Mouse (Mus musculus) layer of hippocampus, adult 9-10 months (tissue): ENCODE data around the gene Coil.
"Not testable (repeated sequence)": the region's sequence is repeated elsewhere in the genome, so short reads cannot be mapped to it uniquely, and the experiment has no call there.

Source experiments
- DNase-seq: peaks from one replicate; pipeline ENCODE4 v3.0.0; 2022; ENCODE audit warnings: low spot score

The Coil gene

GRCm38 (mm10) chr11:88973776-88974701, 4.0 kb downstream of the Coil start:
- DNase-seq: peak; percentile 91

DNA sequence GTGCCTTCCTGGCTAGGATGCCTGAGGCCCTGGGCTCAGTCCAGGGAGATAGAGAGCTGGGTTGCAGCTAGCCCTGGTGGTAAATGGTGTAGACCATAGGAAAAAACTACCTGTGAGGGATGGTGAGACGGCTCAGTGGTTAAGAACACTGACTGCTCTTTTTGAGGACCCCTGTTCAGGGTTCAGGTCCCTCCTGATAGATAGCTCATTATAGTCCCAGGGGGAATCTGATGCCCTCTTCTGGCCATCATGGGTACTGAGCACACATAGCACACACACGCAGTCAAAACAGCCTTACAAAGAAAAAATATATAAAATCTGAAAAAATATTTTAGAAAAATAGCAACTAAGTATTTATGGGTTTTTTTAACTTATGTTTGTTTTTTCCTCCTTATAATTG, 6.3 kb downstream of the Coil start:
- no peak for DNase-seq

DNA sequence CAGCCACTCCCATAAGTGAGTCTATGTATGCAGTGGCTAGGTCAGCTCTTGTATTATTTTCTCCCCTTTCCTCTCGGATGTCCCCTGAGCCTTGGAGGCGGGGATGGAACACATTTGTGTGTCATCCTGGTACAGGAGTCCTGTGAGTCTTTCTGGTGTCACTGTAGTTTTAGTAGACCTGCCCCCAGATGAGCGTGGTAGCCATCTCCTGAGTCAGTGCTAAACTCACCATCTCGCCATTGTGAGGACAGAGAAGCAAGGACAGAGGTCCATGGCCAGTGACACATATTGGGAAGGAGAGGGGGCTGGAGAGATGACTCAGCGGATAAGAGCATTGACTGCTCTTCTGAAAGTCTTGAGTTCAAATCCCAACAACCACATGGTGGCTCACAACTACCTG, 7.1 kb downstream of the Coil start:
- no peak for DNase-seq

- DNase-seq: no peak
Observed at GRCm38 (mm10) chr11:88981337-88981736, 11.3 kb downstream of the Coil start.

DNA sequence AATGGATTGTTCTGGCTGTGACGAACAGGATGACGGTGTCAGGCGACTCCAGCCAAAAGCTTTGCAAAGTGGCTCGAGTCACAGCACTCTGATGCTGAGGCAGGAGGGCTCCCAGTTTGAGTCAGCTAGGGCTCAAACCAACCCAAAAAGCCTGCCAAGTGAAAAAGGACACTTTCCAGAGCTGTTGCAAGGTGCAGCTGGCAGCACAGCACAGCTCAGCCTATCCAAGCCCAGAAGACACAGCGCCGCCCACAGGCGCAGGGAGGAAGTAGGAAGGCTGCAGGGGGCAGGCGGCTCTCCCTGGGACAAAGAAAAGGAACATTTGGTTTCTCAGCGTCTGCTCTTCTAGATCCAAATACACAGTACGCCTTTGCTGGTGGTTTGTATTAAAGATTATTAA, 16.6 kb downstream of the Coil start:
- DNase-seq: no peak

DNA sequence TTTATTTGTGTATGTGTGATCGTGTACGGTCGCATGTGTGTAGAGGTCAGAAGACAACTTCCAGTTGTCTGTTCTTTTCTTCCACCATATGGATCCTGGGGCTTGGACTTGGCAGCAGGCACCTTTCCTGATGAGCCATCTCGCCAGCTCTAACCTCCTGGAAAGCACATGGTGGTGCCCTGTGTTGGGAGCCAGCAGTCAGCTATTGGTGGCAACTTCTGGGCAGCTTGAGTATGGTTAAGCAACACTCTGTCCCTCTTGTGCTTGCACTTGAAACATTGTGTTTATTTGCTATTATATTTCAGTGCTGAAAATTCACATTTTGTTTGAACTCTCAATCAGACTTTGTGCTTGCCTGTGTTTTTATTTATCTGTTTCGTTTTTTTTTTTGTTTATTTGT, 18.9 kb downstream of the Coil start:
- DNase-seq: no peak

DNA sequence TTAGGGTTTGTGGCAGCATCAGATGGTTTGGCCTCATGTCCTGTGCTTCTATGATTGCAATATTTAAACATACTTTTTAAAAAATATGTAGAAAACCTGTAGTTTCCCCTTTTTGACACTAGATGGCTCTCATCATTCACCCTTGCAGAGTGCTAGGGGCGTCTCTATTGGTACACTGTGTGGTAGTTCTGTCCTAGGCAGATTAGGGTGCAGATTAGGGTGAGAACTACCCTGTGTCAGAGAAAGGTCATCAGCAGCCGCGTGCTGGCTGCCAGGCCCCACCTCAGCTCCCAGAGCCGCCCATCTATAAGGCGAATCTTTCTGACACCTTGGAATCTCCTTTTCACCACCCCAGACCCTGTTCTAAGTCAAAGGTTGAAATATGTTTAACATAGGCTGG, 19.5 kb downstream of the Coil start:
- DNase-seq: no peak

DNA sequence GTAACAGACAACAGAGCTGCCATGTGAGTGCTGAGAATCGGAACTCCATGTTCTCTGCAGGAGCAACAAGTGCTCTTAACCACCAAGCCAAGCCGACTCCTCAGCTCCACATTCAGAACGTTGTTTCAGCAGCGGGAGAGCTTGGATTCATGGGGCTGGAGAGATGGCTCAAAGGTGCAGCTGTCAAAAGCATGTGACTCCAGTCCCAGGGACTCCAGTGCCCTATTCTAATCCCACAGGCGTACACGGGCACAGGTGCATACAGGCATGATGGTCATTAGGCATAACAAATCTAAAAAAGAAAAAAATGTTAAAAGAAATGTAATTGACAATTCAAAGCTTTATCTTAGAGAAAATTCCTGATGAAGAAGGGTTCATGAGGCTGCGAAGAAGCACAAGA, 23.1 kb downstream of the Coil start:
- no peak for DNase-seq

- no peak for DNase-seq
Observed at GRCm38 (mm10) chr11:88993625-88994024, 23.6 kb downstream of the Coil start.

- no peak for DNase-seq
Observed at GRCm38 (mm10) chr11:88994492-88994891, 24.4 kb downstream of the Coil start.

GRCm38 (mm10) chr11:88995616-88996015, 25.6 kb downstream of the Coil start:
- DNase-seq: no peak

DNA sequence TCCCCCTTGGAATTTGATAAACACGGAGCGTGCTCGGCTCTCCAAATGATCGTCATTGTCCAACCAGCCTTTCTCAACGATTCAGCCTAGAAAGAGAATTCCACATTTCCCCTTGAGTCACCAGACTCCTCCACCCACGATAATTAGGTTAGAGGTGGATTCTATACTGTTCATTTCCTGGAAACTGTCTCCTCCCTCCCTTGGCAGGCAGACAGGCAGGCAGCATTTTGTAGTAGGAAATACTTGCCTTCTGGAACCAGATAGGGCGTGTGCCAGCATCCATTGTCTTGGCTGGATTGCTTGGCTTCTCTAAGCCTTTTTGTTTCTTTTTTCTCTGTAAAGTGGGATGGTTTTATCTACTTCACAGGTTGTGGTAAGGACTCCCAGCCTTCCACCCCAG, 26.4 kb downstream of the Coil start:
- no peak for DNase-seq

GRCm38 (mm10) chr11:88997343-88997742, 27.3 kb downstream of the Coil start:
- DNase-seq: not testable (repeated sequence)

- DNase-seq: no peak
Observed at GRCm38 (mm10) chr11:88998406-88998805, 28.4 kb downstream of the Coil start.

DNA sequence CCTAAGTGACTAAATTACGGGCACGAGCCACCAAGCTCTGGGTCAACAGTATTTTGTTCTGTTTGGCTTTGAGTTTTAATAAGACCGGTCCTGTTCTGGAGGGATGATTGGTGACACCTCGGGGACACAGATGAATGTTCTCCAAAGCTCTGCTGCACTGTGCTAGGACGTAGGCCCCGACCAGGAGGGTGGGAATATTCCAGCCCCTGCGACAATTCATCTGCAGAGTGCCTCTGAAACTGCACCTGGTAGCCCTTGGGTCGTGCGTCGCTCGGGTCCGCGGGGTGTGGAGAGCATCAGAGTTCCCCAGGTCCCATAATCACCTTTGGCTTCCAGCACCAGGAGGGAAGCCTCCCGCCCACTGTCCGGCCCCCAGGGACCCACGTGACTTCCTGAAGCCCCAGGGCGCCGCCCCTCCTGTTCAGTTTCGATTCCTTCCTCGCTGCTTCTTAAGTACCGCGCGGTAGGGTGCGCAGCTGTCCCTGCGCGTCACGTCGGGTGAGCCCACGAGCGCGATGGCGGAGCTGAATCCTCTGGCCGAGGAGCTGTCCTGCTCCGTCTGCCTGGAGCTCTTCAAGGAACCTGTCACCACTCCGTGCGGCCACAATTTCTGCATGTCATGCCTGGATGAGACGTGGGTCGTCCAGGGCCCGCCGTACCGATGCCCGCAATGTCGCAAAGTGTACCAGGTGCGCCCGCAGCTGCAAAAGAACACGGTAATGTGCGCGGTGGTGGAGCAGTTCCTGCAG, 29.1 kb downstream of the Coil start, which contains the start of gene Trim25:
Gene Trim25 (plus strand): TSS at position 403 of the 749 bp plus-strand sequence.
- no peak for DNase-seq

DNA sequence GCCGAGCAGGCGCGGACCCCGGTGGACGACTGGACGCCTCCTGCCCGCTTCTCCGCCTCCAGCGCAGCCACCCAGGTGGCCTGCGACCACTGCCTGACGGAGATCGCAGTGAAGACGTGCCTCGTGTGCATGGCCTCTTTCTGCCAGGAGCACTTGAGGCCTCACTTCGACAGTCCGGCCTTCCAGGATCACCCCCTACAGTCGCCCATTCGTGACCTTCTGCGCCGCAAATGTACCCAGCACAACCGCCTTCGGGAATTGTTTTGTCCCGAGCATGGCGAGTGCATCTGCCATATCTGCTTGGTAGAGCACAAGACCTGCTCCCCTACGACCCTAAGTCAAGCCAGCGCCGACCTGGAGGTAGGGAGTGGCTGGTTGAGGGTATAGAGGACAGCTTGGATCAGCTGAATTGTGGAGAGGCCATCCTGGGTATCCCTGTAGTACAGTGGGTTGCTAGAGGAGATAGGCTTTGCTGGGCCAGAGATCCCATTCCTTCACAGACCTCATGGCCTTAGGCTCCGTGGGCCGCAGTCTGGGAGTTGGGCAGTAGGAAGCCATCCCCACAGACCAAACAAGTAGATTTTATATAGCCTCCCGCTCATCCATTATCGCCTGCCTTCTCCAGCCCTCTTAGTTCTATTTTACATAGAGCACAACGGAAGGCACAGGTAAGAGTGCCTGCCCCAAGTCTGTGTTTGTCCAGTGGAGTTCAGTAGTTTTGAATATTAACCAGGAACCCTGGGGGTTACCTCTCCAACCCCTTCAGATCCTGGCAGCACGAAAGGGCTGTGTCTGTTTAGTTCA, 29.9 kb downstream of the Coil start:
- DNase-seq: no peak

DNA sequence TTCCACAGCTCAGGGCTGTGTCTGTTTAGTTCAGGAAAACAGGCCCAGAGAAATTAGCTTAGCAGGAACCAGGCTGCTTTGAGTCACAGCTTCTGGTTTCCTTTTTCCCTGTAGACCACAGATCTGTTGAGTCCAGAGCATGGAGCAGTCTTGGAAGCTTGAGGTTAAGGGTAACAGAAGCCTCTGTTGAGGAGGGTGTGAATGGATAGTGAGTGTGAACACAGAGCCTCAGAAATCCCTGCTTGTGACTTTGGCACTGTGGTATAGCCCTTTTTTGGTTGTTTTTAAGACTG, 30.4 kb downstream of the Coil start:
- DNase-seq: no peak

GRCm38 (mm10) chr11:89001569-89001968, 31.5 kb downstream of the Coil start:
- DNase-seq: no peak

DNA sequence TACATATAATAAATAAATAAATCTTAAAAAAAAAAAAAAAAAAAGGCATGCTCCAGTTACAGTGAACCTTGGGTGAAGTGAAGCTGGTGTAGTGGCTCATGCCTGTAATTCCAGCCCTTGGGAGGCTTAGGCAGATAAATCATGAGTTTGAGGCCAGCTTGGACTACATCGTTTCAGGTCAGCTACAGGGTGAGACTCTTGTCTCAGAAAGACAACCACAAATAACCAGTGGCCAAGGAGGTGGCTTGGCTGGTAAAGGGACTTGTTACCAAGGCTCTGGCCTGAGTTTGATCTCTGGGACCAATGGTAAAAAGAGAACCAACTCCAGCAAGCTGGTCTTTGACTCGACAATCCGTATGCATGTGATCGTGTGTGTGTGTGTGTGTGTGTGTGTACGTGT, 32.0 kb downstream of the Coil start:
- no peak for DNase-seq

DNA sequence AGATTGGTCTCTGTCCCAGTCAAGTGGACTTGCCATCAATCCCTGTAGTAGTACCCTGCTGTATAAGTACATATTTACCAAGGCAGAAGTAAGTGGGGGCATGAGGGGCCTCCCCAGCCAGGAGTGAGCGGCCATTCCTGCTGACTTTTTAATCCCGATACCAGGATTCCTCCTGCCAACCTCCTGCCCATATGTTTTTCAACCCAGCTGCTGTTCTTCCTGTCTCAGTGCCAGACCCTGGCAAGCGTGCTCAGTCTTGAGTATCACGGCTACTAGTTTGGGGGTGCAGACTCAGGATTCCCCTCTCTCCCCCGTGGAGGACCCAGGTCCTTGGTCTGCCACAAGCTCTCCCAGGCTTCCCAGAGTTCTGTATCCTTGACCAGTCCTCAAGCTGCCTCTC, 32.6 kb downstream of the Coil start:
- DNase-seq: no peak

DNA sequence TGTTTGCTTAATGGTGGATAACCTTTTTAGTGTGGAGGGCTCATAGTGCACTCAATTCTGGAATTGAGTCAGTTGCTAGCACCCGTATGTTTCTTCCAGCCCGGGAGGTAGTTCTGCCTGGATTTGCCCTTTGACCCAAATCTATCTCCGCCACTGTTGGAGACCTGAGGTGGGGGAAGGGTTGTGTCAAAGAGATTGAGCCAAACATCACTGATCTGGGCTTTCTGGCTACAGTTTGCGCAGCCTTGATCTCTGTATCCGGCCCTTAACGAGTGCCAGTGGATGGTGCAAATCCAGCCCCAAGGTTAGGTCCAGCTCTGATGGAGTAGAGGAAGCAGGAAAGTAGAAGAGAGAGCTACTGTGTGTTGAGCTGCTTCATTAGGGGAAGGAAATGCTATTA, 33.0 kb downstream of the Coil start:
- no peak for DNase-seq

DNA sequence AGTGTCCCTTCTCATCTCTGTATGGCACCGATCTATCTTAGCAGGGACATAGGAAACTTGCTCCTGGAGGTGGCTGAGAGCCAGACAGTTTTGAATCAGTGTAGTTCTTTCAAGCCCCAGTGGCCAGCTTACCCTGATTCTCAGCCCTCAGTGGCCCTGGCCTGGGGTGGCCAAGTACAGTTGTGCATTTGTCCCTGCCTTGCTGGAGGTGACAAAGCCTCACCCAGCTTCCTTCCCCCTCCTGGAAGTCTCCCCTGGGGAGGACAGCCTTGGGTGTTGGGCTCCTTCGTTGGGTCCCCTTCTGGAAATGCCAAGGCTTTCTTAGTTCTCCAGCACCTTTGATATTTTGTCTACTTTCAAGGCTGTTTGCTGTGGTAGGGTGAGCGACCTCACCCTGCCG, 33.7 kb downstream of the Coil start:
- no peak for DNase-seq

DNA sequence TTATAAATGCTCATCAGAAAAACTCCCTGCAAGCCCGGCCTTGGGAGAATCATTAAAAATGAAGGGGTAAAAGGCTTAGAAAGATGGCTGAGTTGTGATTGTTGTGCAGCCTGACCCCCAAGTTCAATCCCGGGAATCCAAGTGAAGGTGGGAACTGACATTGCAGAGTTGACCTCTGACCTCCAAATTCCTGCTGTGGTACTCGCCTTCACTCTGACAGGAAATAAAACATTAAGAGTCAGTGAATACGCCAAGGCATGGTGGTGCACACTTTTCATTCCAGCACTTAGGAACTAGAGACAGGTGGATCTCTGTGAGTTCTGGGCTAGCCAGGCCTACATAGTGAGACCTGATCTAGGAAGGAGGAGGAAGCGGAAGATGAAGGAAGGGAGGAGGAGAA, 35.4 kb downstream of the Coil start:
- no peak for DNase-seq
